Mouse (Mus musculus) embryo, embryonic 10 days (tissue): ENCODE results near the gene Urad.
A peak's percentile ranks its signal among the peaks of the same experiment; 100 is the strongest.

ENCODE experiments used
- DNase-seq: peaks from one replicate; pipeline ENCODE4 v3.0.0-alpha.2; 2015; ENCODE audit warnings: low spot score

Urad gene

GRCm38 (mm10) chr5:147322183-147322582 lies at the start of gene Urad:
Gene Urad, minus strand, starts transcription at chr5:147322440.
- DNase-seq: no peak

GRCm38 (mm10) chr5:147370276-147370675 lies 48.0 kb upstream of the Urad start:
- no peak for DNase-seq

- no peak for DNase-seq
Observed at GRCm38 (mm10) chr5:147368221-147368620, 46.0 kb upstream of the Urad start.

- no peak for DNase-seq
Observed at GRCm38 (mm10) chr5:147365995-147366765, 43.9 kb upstream of the Urad start.

GRCm38 (mm10) chr5:147363054-147363453 lies 40.8 kb upstream of the Urad start:
- DNase-seq: no peak

GRCm38 (mm10) chr5:147358481-147358880 lies 36.2 kb upstream of the Urad start:
- no peak for DNase-seq

- peak; percentile 45 for DNase-seq
Observed at GRCm38 (mm10) chr5:147357536-147357935, 35.3 kb upstream of the Urad start.

- DNase-seq: no peak
Observed at GRCm38 (mm10) chr5:147356260-147357055, 34.2 kb upstream of the Urad start.

- no peak for DNase-seq
Observed at GRCm38 (mm10) chr5:147355788-147356187, 33.5 kb upstream of the Urad start.

GRCm38 (mm10) chr5:147354985-147355384 lies 32.7 kb upstream of the Urad start:
- no peak for DNase-seq

GRCm38 (mm10) chr5:147354161-147354780 lies 32.0 kb upstream of the Urad start:
- DNase-seq: no peak

GRCm38 (mm10) chr5:147351931-147352330 lies 29.7 kb upstream of the Urad start:
- DNase-seq: no peak

- DNase-seq: no peak
Observed at GRCm38 (mm10) chr5:147345981-147346380, 23.7 kb upstream of the Urad start.

- no peak for DNase-seq
Observed at GRCm38 (mm10) chr5:147343904-147344303, 21.7 kb upstream of the Urad start.

GRCm38 (mm10) chr5:147342901-147343300 lies 20.7 kb upstream of the Urad start:
- no peak for DNase-seq

- DNase-seq: no peak
Observed at GRCm38 (mm10) chr5:147340741-147341414, 18.6 kb upstream of the Urad start.

- DNase-seq: no peak
Observed at GRCm38 (mm10) chr5:147339560-147339959, 17.3 kb upstream of the Urad start.

- no peak for DNase-seq
Observed at GRCm38 (mm10) chr5:147338967-147339366, 16.7 kb upstream of the Urad start.

- no peak for DNase-seq
Observed at GRCm38 (mm10) chr5:147332711-147333110, 10.5 kb upstream of the Urad start.

- peak; percentile 60 for DNase-seq
Observed at GRCm38 (mm10) chr5:147331547-147331946, 9.3 kb upstream of the Urad start.

- no peak for DNase-seq
Observed at GRCm38 (mm10) chr5:147329946-147330345, 7.7 kb upstream of the Urad start.

- no peak for DNase-seq
Observed at GRCm38 (mm10) chr5:147327636-147328035, 5.4 kb upstream of the Urad start.
